10 mouse cellular contexts compared by ENCODE assay signal in genomic region chr5:138753269-138753668, GRCm38 (mm10). TPM values are rescaled to one million over a fixed set of nuclear protein-coding genes. Genes with fewer than 3 reads are reported as not detected.
DNase-seq lines count a peak whose midpoint lies in the region; ATAC-seq and TF ChIP-seq lines count a peak whose summit lies in the region.
"Had no signal": no experiment of that assay in that cellular context is flagged by ENCODE, and none has a peak within 500 bp of the region (broad histone marks: within the 10 kb centered on the region; RNA-seq: fewer than 3 reads in every experiment).

No protein-coding gene starts in this region.

- peaks cover 4% of the 10 kb centered on the region for H3K79me3 ChIP-seq in C2C12 (ENCODE audit: low read depth)

- 68% methylated on average over 4 of the region's 4 CpGs for WGBS in heart, embryonic 15.5 days
- 71% methylated on average over 4 of the region's 4 CpGs for WGBS in heart, embryonic 11.5 days (ENCODE audit: insufficient replicate concordance)
- WGBS in forebrain, embryonic 14.5 days = 68% methylated on average over 4 of the region's 4 CpGs
- WGBS in midbrain, embryonic 14.5 days = 70% methylated on average over 4 of the region's 4 CpGs

- peaks cover 40% of the 10 kb centered on the region for H3K27me3 ChIP-seq in heart, embryonic 15.5 days
- H3K27me3 ChIP-seq in heart, embryonic 11.5 days (ENCODE audit: control insufficient read depth, insufficient read depth, low read length) = peaks cover 55% of the 10 kb centered on the region
- H3K27me3 ChIP-seq in C2C12 (ENCODE audit: control insufficient read depth, insufficient read depth, insufficient read length) = no peaks in the 10 kb centered on the region
- no peaks in the 10 kb centered on the region for H3K27me3 ChIP-seq in forebrain, embryonic 14.5 days (replicated peaks; ENCODE audit: control insufficient read depth, insufficient read depth, low read length)
- H3K27me3 ChIP-seq in midbrain, embryonic 14.5 days (ENCODE audit: control insufficient read depth, insufficient read depth, low read length) = no peaks in the 10 kb centered on the region

- H3K4me3 ChIP-seq in heart, embryonic 15.5 days = peak overlapping the region; percentile 64
- H3K4me3 ChIP-seq in heart, embryonic 11.5 days (ENCODE audit: low read depth, low read length) = no peak overlapping the region
- no peak overlapping the region for H3K4me3 ChIP-seq in C2C12 (ENCODE audit: insufficient read depth, poor library complexity, severe bottlenecking)
- 0 out of 2 replicates have a peak overlapping the region, but pooled peaks have one; percentile 77 for H3K4me3 ChIP-seq in forebrain, embryonic 14.5 days (ENCODE audit: low read depth, low read length)
- H3K4me3 ChIP-seq in midbrain, embryonic 14.5 days (replicated peaks; ENCODE audit: low read depth, low read length) = 0 out of 2 replicates have a peak overlapping the region, but pooled peaks have one; percentile 77

- peak overlapping the region; percentile 91 for H3K4me2 ChIP-seq in heart, embryonic 15.5 days
- no peak overlapping the region for H3K4me2 ChIP-seq in heart, embryonic 11.5 days
- peak overlapping the region; percentile 92 for H3K4me2 ChIP-seq in forebrain, embryonic 14.5 days (ENCODE audit: low read length)
- peak overlapping the region; percentile 83 for H3K4me2 ChIP-seq in midbrain, embryonic 14.5 days (ENCODE audit: low read length)

- ATAC-seq in heart, embryonic 15.5 days (replicated peaks; ENCODE audit: insufficient number of reproducible peaks, insufficient read depth, low FRiP score, low read depth) = no peak
- no peak for ATAC-seq in heart, embryonic 11.5 days (replicated peaks; ENCODE audit: insufficient number of reproducible peaks, low FRiP score, low TSS enrichment)
- no peak for ATAC-seq in forebrain, embryonic 14.5 days
- ATAC-seq in midbrain, embryonic 14.5 days (ENCODE audit: low FRiP score, low TSS enrichment) = no peak
- ATAC-seq in erythroblast, adult 5-6 weeks (replicated peaks; ENCODE audit: low FRiP score, poor library complexity, severe bottlenecking) = no peak

- H3K36me3 ChIP-seq in heart, embryonic 15.5 days = no peaks in the 10 kb centered on the region
- H3K36me3 ChIP-seq in heart, embryonic 11.5 days (ENCODE audit: control insufficient read depth, insufficient read depth, low read length) = no peaks in the 10 kb centered on the region
- H3K36me3 ChIP-seq in C2C12 (ENCODE audit: control insufficient read depth, insufficient read depth) = peaks cover 4% of the 10 kb centered on the region
- peaks cover 6% of the 10 kb centered on the region; the same call in 1 of the 2 replicates for H3K36me3 ChIP-seq in forebrain, embryonic 14.5 days (ENCODE audit: control insufficient read depth, insufficient read depth, low read length)
- H3K36me3 ChIP-seq in midbrain, embryonic 14.5 days (ENCODE audit: control insufficient read depth, insufficient read depth, low read length) = peaks cover 7% of the 10 kb centered on the region

- no peaks in the 10 kb centered on the region for H3K9me3 ChIP-seq in heart, embryonic 15.5 days (replicated peaks)
- H3K9me3 ChIP-seq in heart, embryonic 11.5 days (replicated peaks; ENCODE audit: control insufficient read depth, low read length) = no peaks in the 10 kb centered on the region
- no peaks in the 10 kb centered on the region for H3K9me3 ChIP-seq in forebrain, embryonic 14.5 days (replicated peaks; ENCODE audit: control insufficient read depth, low read length)
- H3K9me3 ChIP-seq in midbrain, embryonic 14.5 days (ENCODE audit: control insufficient read depth, low read length) = no peaks in the 10 kb centered on the region

- H3K4me1 ChIP-seq in heart, embryonic 15.5 days (replicated peaks) = peaks cover 34% of the 10 kb centered on the region
- H3K4me1 ChIP-seq in heart, embryonic 11.5 days (ENCODE audit: control insufficient read depth, insufficient read depth, low read length) = peaks cover 8% of the 10 kb centered on the region
- H3K4me1 ChIP-seq in forebrain, embryonic 14.5 days (ENCODE audit: control insufficient read depth, insufficient read depth, low read length) = peaks cover 20% of the 10 kb centered on the region
- H3K4me1 ChIP-seq in midbrain, embryonic 14.5 days (ENCODE audit: control insufficient read depth, insufficient read depth, low read length) = peaks cover 22% of the 10 kb centered on the region

- TF ChIP-seq CTCF in C2C12 (IDR thresholded peaks at IDR 0.05; ENCODE audit: control insufficient read depth, insufficient read depth, insufficient read length) = no peak

- no peak for DNase-seq in forebrain, embryonic 14.5 days (ENCODE audit: low spot score)
- no peak for DNase-seq in midbrain, embryonic 14.5 days
- no peak for DNase-seq in left cerebral cortex, adult 11 months (ENCODE audit: low spot score)
- no peak for DNase-seq in layer of hippocampus, postnatal 10 days (ENCODE audit: low spot score in 2 of 2)
- DNase-seq: cerebellum, adult 11-12 months had no signal

- H3K79me2 ChIP-seq in C2C12 (ENCODE audit: control insufficient read depth, insufficient read depth) = peaks cover 25% of the 10 kb centered on the region

- no peak overlapping the region for H3K9ac ChIP-seq in heart, embryonic 15.5 days
- no peak overlapping the region for H3K9ac ChIP-seq in heart, embryonic 11.5 days (ENCODE audit: low read depth, low read length)
- H3K9ac ChIP-seq in forebrain, embryonic 14.5 days (ENCODE audit: low read length) = no peak overlapping the region; the same call in 1 of the 2 replicates
- peak overlapping the region; percentile 93; the same call in 1 of the 2 replicates for H3K9ac ChIP-seq in midbrain, embryonic 14.5 days (replicated peaks; ENCODE audit: low read length)

- H3K27ac ChIP-seq in heart, embryonic 15.5 days = no peak overlapping the region
- H3K27ac ChIP-seq in heart, embryonic 11.5 days (ENCODE audit: low read depth, low read length) = no peak overlapping the region
- H3K27ac ChIP-seq in forebrain, embryonic 14.5 days (ENCODE audit: low read depth, low read length) = no peak overlapping the region; the same call in 1 of the 2 replicates
- H3K27ac ChIP-seq in midbrain, embryonic 14.5 days (replicated peaks; ENCODE audit: low read depth, low read length) = peak overlapping the region; percentile 96; the same call in 1 of the 2 replicates
- H3K27ac ChIP-seq: macrophage had no signal

- H3ac ChIP-seq in C2C12 (ENCODE audit: control insufficient read depth, insufficient read length, low read depth) = no peak overlapping the region

TF ChIP-seq in C2C12, 6 proteins besides CTCF, POLR2A, EP300 and RAD21:
- TF ChIP-seq MYOD1 (IDR thresholded peaks at IDR 0.05; ENCODE audit: control insufficient read depth, insufficient read length, low read depth) (peak; percentile 39), MAX (IDR thresholded peaks at IDR 0.05) (no peak), CEBPB (IDR thresholded peaks at IDR 0.05; ENCODE audit: low read depth) (no peak)

RNA-seq across cellular contexts. Expression of gene Fam20c, which starts 1.0 kb away (rescaled TPM):
- 6.1 and 9.8 TPM in 2 replicates for polyA plus RNA-seq in heart, embryonic 15.5 days (2015; fragmentation: Nextera tagmentation; extraction: Ambion mirVana)
- 3.0 and 3.7 TPM in 2 replicates for polyA plus RNA-seq in heart, embryonic 11.5 days (2014; fragmentation: Nextera tagmentation; extraction: Ambion mirVana)
- 64.4 TPM for polyA plus RNA-seq in C2C12 (2012; fragmentation: generic; extraction: Trizol)
- 35.7 and 46.9 TPM in 2 replicates for polyA plus RNA-seq in forebrain, embryonic 14.5 days (2014; fragmentation: Nextera tagmentation; extraction: Ambion mirVana)
- polyA plus RNA-seq in midbrain, embryonic 14.5 days (2014; fragmentation: Nextera tagmentation; extraction: Ambion mirVana) = 51.2 and 56.1 TPM in 2 replicates
- total RNA-seq in layer of hippocampus, postnatal 10 days (2021) = 10 to 100 TPM; 49.9 to 51.5 TPM
- 0.19 and 1.5 TPM in 2 replicates for total RNA-seq in erythroblast, adult 5-6 weeks (2015; ENCODE audit: low replicate concordance)
- 0.60 and 3.3 TPM in 2 replicates for total RNA-seq in erythroblast, adult 5-6 weeks (2017; ENCODE audit: low replicate concordance)

Comparison
In these comparisons a context has a peak if more than half of its experiments do, and no peak if none do; other contexts are left out.
1. H3K4me3 ChIP-seq: peak in heart, embryonic 15.5 days (single experiment), forebrain, embryonic 14.5 days (single experiment) and midbrain, embryonic 14.5 days (single experiment); none in heart, embryonic 11.5 days (single experiment) and C2C12 (single experiment).